Mouse (Mus musculus): Measurements from ENCODE around the gene Erbb2. TPM values are rescaled to one million over a fixed set of nuclear protein-coding genes. Genes with fewer than 3 reads are reported as not detected.

Gene Erbb2
- polyA plus RNA-seq, 1 experiment from 2014 or later, result 10.4 TPM

GRCm38 (mm10) chr11:98435723-98436122 lies 23.5 kb downstream of the Erbb2 start:
- no peak for ATAC-seq (ENCODE audit: low read depth)
- 89% methylated on average over 9 of the region's 9 CpGs for WGBS
- Histone ChIP-seq H3K4me1 (replicated peaks) (peaks cover 10% of the 10 kb centered on the region), H3K27me3 (no peaks in the 10 kb centered on the region), H3K9me3 (no peaks in the 10 kb centered on the region), H3K9ac (no peak overlapping the region), H3K27ac (replicated peaks) (no peak overlapping the region), H3K4me2 (no peak overlapping the region), H3K36me3 (peaks cover 36% of the 10 kb centered on the region), H3K4me3 (no peak overlapping the region)

- no peak overlapping the region for H3K27ac ChIP-seq (replicated peaks)
- no peak overlapping the region for H3K9ac ChIP-seq
- ATAC-seq (ENCODE audit: low read depth), result no peak
- no peaks in the 10 kb centered on the region for H3K9me3 ChIP-seq
- 83% methylated on average over 6 of the region's 6 CpGs for WGBS
- no peaks in the 10 kb centered on the region for H3K27me3 ChIP-seq
- H3K4me2 ChIP-seq, result peak overlapping the region; percentile 84; the same call in 1 of the 2 replicates
- peaks cover 10% of the 10 kb centered on the region for H3K4me1 ChIP-seq (replicated peaks)
- peak overlapping the region; percentile 71 for H3K4me3 ChIP-seq
- peaks cover 36% of the 10 kb centered on the region for H3K36me3 ChIP-seq
Measured at GRCm38 (mm10) chr11:98437441-98437840, 25.2 kb downstream of the Erbb2 start.

GRCm38 (mm10) chr11:98438331-98439158 lies 26.3 kb downstream of the Erbb2 start, which contains the start of gene Mien1:
Mien1 (minus strand) TSS chr11:98438991.
- 3% methylated on average over 43 of the region's 43 CpGs for WGBS

GRCm38 (mm10) chr11:98443688-98444087 lies 31.4 kb downstream of the Erbb2 start:
- Histone ChIP-seq H3K36me3 (no peaks in the 10 kb centered on the region), H3K9me3 (no peaks in the 10 kb centered on the region), H3K4me3 (no peak overlapping the region), H3K4me2 (no peak overlapping the region), H3K27ac (replicated peaks) (no peak overlapping the region), H3K27me3 (peaks cover 38% of the 10 kb centered on the region), H3K9ac (no peak overlapping the region), H3K4me1 (replicated peaks) (peaks cover 14% of the 10 kb centered on the region; the same call in 1 of the 2 replicates)
- WGBS, result 100% methylated on average over 1 of the region's 1 CpGs
- no peak for ATAC-seq (ENCODE audit: low read depth)

More at GRCm38 (mm10) chr11:98438331-98439158, 26.3 kb downstream of the Erbb2 start, which contains the start of gene Mien1:
- Histone ChIP-seq H3K36me3 (peaks cover 33% of the 10 kb centered on the region), H3K9ac (peak within 1 kb of the TSS; percentile 79), H3K27ac (replicated peaks) (peak within 1 kb of the TSS; percentile 70), H3K4me3 (peak within 1 kb of the TSS; percentile 71), H3K4me1 (replicated peaks) (peaks cover 10% of the 10 kb centered on the region), H3K4me2 (peak within 1 kb of the TSS; percentile 84), H3K27me3 (no peaks in the 10 kb centered on the region), H3K9me3 (no peaks in the 10 kb centered on the region)
- peak; percentile 95 for ATAC-seq (ENCODE audit: low read depth)

- Histone ChIP-seq H3K4me3 (no peak overlapping the region), H3K4me1 (replicated peaks) (peaks cover 14% of the 10 kb centered on the region; the same call in 1 of the 2 replicates), H3K9me3 (no peaks in the 10 kb centered on the region), H3K4me2 (no peak overlapping the region), H3K9ac (no peak overlapping the region), H3K36me3 (no peaks in the 10 kb centered on the region), H3K27ac (replicated peaks) (no peak overlapping the region), H3K27me3 (peaks cover 47% of the 10 kb centered on the region)
- 55% methylated on average over 1 of the region's 1 CpGs for WGBS
- no peak for ATAC-seq (ENCODE audit: low read depth)
Measured at GRCm38 (mm10) chr11:98445238-98445637, 33.0 kb downstream of the Erbb2 start.

- no peak for ATAC-seq (ENCODE audit: low read depth)
- Histone ChIP-seq H3K4me1 (replicated peaks) (peaks cover 14% of the 10 kb centered on the region; the same call in 1 of the 2 replicates), H3K36me3 (no peaks in the 10 kb centered on the region), H3K4me3 (no peak overlapping the region), H3K27me3 (peaks cover 47% of the 10 kb centered on the region), H3K4me2 (no peak overlapping the region), H3K9me3 (no peaks in the 10 kb centered on the region), H3K27ac (replicated peaks) (no peak overlapping the region), H3K9ac (no peak overlapping the region)
- 74% methylated on average over 4 of the region's 4 CpGs for WGBS
Measured at GRCm38 (mm10) chr11:98445679-98446078, 33.4 kb downstream of the Erbb2 start.

GRCm38 (mm10) chr11:98446213-98446561 lies 33.9 kb downstream of the Erbb2 start, which contains the start of gene Grb7:
Grb7 (plus strand) TSS chr11:98446394.
- ATAC-seq (ENCODE audit: low read depth), result no peak
- peaks cover 47% of the 10 kb centered on the region for H3K27me3 ChIP-seq

GRCm38 (mm10) chr11:98446562-98447474 lies 34.5 kb downstream of the Erbb2 start:
- Histone ChIP-seq H3K27me3 (peaks cover 47% of the 10 kb centered on the region), H3K4me1 (replicated peaks) (peaks cover 14% of the 10 kb centered on the region; the same call in 1 of the 2 replicates), H3K4me2 (peak overlapping the region; percentile 8; the same call in 1 of the 2 replicates), H3K4me3 (no peak overlapping the region), H3K27ac (replicated peaks) (no peak overlapping the region), H3K9ac (0 out of 2 replicates have a peak overlapping the region, but pooled peaks have one; percentile 18), H3K36me3 (no peaks in the 10 kb centered on the region), H3K9me3 (no peaks in the 10 kb centered on the region)
- 3% methylated on average over 33 of the region's 33 CpGs for WGBS
- no peak for ATAC-seq (ENCODE audit: low read depth)

More at GRCm38 (mm10) chr11:98446213-98446561, 33.9 kb downstream of the Erbb2 start, which contains the start of gene Grb7:
- WGBS, result 19% methylated on average over 5 of the region's 5 CpGs
- Histone ChIP-seq H3K27ac (replicated peaks) (no peak within 1 kb of the TSS), H3K9ac (0 out of 2 replicates have a peak within 1 kb of the TSS, but pooled peaks have one; percentile 18), H3K4me2 (peak within 1 kb of the TSS; percentile 8; the same call in 1 of the 2 replicates), H3K4me3 (no peak within 1 kb of the TSS), H3K36me3 (no peaks in the 10 kb centered on the region), H3K9me3 (no peaks in the 10 kb centered on the region), H3K4me1 (replicated peaks) (peaks cover 14% of the 10 kb centered on the region; the same call in 1 of the 2 replicates)

GRCm38 (mm10) chr11:98447475-98447834 lies 35.2 kb downstream of the Erbb2 start:
- Histone ChIP-seq H3K4me2 (peak overlapping the region; percentile 8; the same call in 1 of the 2 replicates), H3K4me3 (no peak overlapping the region), H3K9me3 (no peaks in the 10 kb centered on the region), H3K27me3 (peaks cover 47% of the 10 kb centered on the region), H3K36me3 (no peaks in the 10 kb centered on the region), H3K4me1 (replicated peaks) (peaks cover 14% of the 10 kb centered on the region; the same call in 1 of the 2 replicates), H3K27ac (replicated peaks) (no peak overlapping the region), H3K9ac (0 out of 2 replicates have a peak overlapping the region, but pooled peaks have one; percentile 18)
- whole genome bisulfite sequencing, result 25% methylated on average over 7 of the region's 7 CpGs
- no peak for ATAC-seq (ENCODE audit: low read depth)

GRCm38 (mm10) chr11:98448191-98448790 lies 36.0 kb downstream of the Erbb2 start:
- WGBS, result 34% methylated on average over 13 of the region's 13 CpGs

GRCm38 (mm10) chr11:98449419-98449818 lies 37.1 kb downstream of the Erbb2 start:
- Histone ChIP-seq H3K27ac (replicated peaks) (no peak overlapping the region), H3K4me1 (replicated peaks) (peaks cover 14% of the 10 kb centered on the region; the same call in 1 of the 2 replicates), H3K36me3 (no peaks in the 10 kb centered on the region), H3K4me3 (no peak overlapping the region), H3K9me3 (no peaks in the 10 kb centered on the region), H3K4me2 (no peak overlapping the region), H3K9ac (no peak overlapping the region), H3K27me3 (peaks cover 47% of the 10 kb centered on the region)
- WGBS, result 82% methylated on average over 3 of the region's 3 CpGs
- no peak for ATAC-seq (ENCODE audit: low read depth)

More at GRCm38 (mm10) chr11:98448191-98448790, 36.0 kb downstream of the Erbb2 start:
- no peak overlapping the region for H3K27ac ChIP-seq (replicated peaks)
- no peak for ATAC-seq (ENCODE audit: low read depth)
- no peaks in the 10 kb centered on the region for H3K36me3 ChIP-seq
- H3K27me3 ChIP-seq, result peaks cover 47% of the 10 kb centered on the region
- no peak overlapping the region for H3K9ac ChIP-seq
- no peaks in the 10 kb centered on the region for H3K9me3 ChIP-seq
- H3K4me2 ChIP-seq, result no peak overlapping the region
- peaks cover 14% of the 10 kb centered on the region; the same call in 1 of the 2 replicates for H3K4me1 ChIP-seq (replicated peaks)
- H3K4me3 ChIP-seq, result no peak overlapping the region
